Mouse (Mus musculus): Measurements from ENCODE around the gene Vsig10l.

DNA sequence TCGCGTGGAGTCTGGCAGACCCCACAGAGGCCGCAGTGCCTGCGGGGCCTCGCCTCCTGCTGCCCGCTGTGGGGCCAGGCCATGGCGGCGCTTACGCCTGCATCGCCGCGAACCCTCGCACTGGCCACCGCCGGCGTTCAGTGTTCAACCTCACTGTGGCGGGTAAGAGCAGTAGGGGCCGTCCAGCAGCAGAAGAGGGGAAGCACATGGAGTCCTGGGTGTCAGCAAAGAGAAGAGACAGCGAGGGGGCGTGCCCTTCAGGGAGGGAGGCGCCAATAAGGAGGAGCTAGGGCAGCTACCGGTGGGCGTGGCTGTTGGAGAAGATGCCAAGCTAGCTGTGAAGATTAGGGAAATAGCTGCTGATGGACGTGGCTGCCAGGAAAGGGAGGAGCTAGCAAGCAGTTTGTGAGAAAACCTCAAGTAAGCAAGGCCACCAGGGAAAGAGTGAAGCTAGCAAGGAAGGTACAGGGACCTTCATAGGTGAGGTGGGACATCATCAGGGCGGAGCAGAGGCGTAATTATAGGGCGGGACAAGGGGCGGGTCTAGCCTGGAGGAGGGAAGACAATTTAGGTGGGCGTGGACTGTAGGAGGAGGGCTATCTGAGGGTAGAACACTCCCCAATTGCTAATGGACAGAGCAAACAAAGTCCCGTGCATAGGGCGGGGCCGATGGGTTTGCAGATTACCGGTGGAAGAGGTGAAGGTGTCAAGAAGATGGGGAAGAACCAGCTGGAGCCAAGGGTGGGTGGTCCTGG lies 2.6 kb downstream of the Vsig10l start:
- TF ChIP-seq CTCF (IDR thresholded peaks at IDR 0.05; ENCODE audit: low read depth) (no peak; the same call in 1 of the 2 replicates), EP300 (IDR thresholded peaks at IDR 0.05; ENCODE audit: low read depth) (no peak)
